Comparison of ENCODE assay signal across 17 mouse cellular contexts in genomic region chr3:88921411-88921810, GRCm38 (mm10). TPM values are rescaled to one million over a fixed set of nuclear protein-coding genes. Genes with fewer than 3 reads are reported as not detected.
A peak's percentile ranks its signal among the peaks of the same experiment; 100 is the strongest.
DNase-seq lines count a peak whose midpoint lies in the region; ATAC-seq and TF ChIP-seq lines count a peak whose summit lies in the region.
"Had no signal": no experiment of that assay in that cellular context is flagged by ENCODE, and none has a peak within 500 bp of the region (broad histone marks: within the 10 kb centered on the region; RNA-seq: fewer than 3 reads in every experiment).

No protein-coding gene starts in this region.

- WGBS in heart, embryonic 13.5 days: 61% methylated on average over 9 of the region's 9 CpGs
- 31% methylated on average over 9 of the region's 9 CpGs for WGBS in heart, postnatal 0 days

- TF ChIP-seq EP300 in heart, postnatal 0 days (IDR thresholded peaks at IDR 0.05; ENCODE audit: low read depth): peak; percentile 61; the same call in 1 of the 2 replicates

- peaks cover 65% of the 10 kb centered on the region for H3K36me3 ChIP-seq in heart, embryonic 13.5 days
- H3K36me3 ChIP-seq in heart, postnatal 0 days (replicated peaks; ENCODE audit: control insufficient read depth, insufficient read depth, low read length): peaks cover 36% of the 10 kb centered on the region

- 0 out of 2 replicates have a peak overlapping the region, but pooled peaks have one; percentile 14 for H3K27ac ChIP-seq in heart, embryonic 13.5 days (replicated peaks)
- peak overlapping the region; percentile 60 for H3K27ac ChIP-seq in heart, postnatal 0 days (ENCODE audit: low read depth)
- H3K27ac ChIP-seq: embryonic facial prominence, embryonic 10.5 days; forebrain, embryonic 13.5 days; hindbrain, embryonic 15.5 days had no signal

- H3K4me2 ChIP-seq in heart, embryonic 13.5 days: no peak overlapping the region
- no peak overlapping the region for H3K4me2 ChIP-seq in heart, postnatal 0 days (ENCODE audit: low read depth, low read length)
- H3K4me2 ChIP-seq: forebrain, embryonic 13.5 days; hindbrain, embryonic 15.5 days had no signal

- H3K9me3 ChIP-seq in heart, embryonic 13.5 days: 0 out of 2 replicates have a peak, but pooled peaks cover 9% of the 10 kb centered on the region
- peaks cover 7% of the 10 kb centered on the region; the same call in 1 of the 2 replicates for H3K9me3 ChIP-seq in heart, postnatal 0 days (replicated peaks; ENCODE audit: control insufficient read depth, low read length)
- H3K9me3 ChIP-seq: forebrain, embryonic 13.5 days; hindbrain, embryonic 15.5 days had no signal

- ATAC-seq in heart, embryonic 13.5 days (ENCODE audit: extremely low read depth, insufficient number of reproducible peaks, low FRiP score, low TSS enrichment): no peak
- ATAC-seq in heart, postnatal 0 days (ENCODE audit: insufficient read depth, low read depth): peak; percentile 67
- ATAC-seq in megakaryocyte-erythroid progenitor cell, adult 5-6 weeks (replicated peaks; ENCODE audit: low FRiP score, low TSS enrichment, poor library complexity, severe bottlenecking): no peak
- ATAC-seq: forebrain, embryonic 13.5 days; forebrain, postnatal 0 days; intestine, postnatal 0 days had no signal

- H3K4me1 ChIP-seq in heart, embryonic 13.5 days: peaks cover 32% of the 10 kb centered on the region
- peaks cover 19% of the 10 kb centered on the region for H3K4me1 ChIP-seq in heart, postnatal 0 days (ENCODE audit: control insufficient read depth, insufficient read depth)
- H3K4me1 ChIP-seq: embryonic facial prominence, embryonic 10.5 days; forebrain, embryonic 13.5 days; hindbrain, embryonic 15.5 days had no signal

- H3K27me3 ChIP-seq in heart, embryonic 13.5 days (replicated peaks): no peaks in the 10 kb centered on the region
- no peaks in the 10 kb centered on the region for H3K27me3 ChIP-seq in heart, postnatal 0 days (ENCODE audit: control insufficient read depth, insufficient read depth, low read length)
- H3K27me3 ChIP-seq: forebrain, embryonic 13.5 days; hindbrain, embryonic 15.5 days had no signal

- DNase-seq in heart, adult 18-20 months: no peak
- peak; percentile 77 for DNase-seq in heart, postnatal 0 days (ENCODE audit: low spot score)
- no peak for DNase-seq in heart, postnatal 25 days (ENCODE audit: low spot score)
- DNase-seq in NIH3T3 (ENCODE audit: low read depth) (peak; percentile 28), ZHBTc4 (ENCODE audit: low read depth, low spot score) (peak; percentile 43)
- DNase-seq: adrenal gland, postnatal 25 days; cerebellum, adult 2 months; cerebellum, postnatal 10 days; forebrain, postnatal 0 days; gastrocnemius, postnatal 14 days; kidney, adult 8-10 months had no signal

- TF ChIP-seq CTCF in heart, postnatal 0 days (IDR thresholded peaks at IDR 0.05; ENCODE audit: low read depth): no peak

- intact Hi-C loops in heart, postnatal 25 days (cut with DNase I): no loop called here

- H3K4me3 ChIP-seq in heart, embryonic 13.5 days: no peak overlapping the region
- no peak overlapping the region for H3K4me3 ChIP-seq in heart, postnatal 0 days (ENCODE audit: low read depth, low read length)
- H3K4me3 ChIP-seq: embryonic facial prominence, embryonic 10.5 days; forebrain, embryonic 13.5 days; hindbrain, embryonic 15.5 days had no signal

- H3K9ac ChIP-seq in heart, embryonic 13.5 days: no peak overlapping the region
- H3K9ac ChIP-seq in heart, postnatal 0 days (replicated peaks; ENCODE audit: low read depth, low read length): no peak overlapping the region
- H3K9ac ChIP-seq: forebrain, embryonic 13.5 days; forebrain, postnatal 0 days; hindbrain, embryonic 15.5 days had no signal

RNA-seq across cellular contexts. Expression of gene Msto1, which starts 7.6 kb away (rescaled TPM):
- polyA plus RNA-seq in heart, embryonic 13.5 days (2015; fragmentation: Nextera tagmentation; extraction: Ambion mirVana): 48.6 and 52.3 TPM in 2 replicates
- total RNA-seq in heart, adult 18-20 months (2021): 10 to 100 TPM; 12.9 to 13.4 TPM
- 49.2 and 51.9 TPM in 2 replicates for total RNA-seq in heart, postnatal 0 days (2014; rRNA removed; ENCODE audit: low replicate concordance)
- polyA plus RNA-seq in heart, postnatal 0 days (2015; fragmentation: Nextera tagmentation; extraction: Ambion mirVana): 35.2 and 36.6 TPM in 2 replicates
- 10 to 100 TPM; 14.3 to 14.7 TPM for total RNA-seq in heart, postnatal 25 days (2021)
- 23.7 and 36.2 TPM in 2 replicates for total RNA-seq in megakaryocyte-erythroid progenitor cell, adult 5-6 weeks (2014; fragmentation: Nextera tagmentation)
- total RNA-seq in megakaryocyte-erythroid progenitor cell, adult 5-6 weeks (2017): 30.0 and 33.5 TPM in 2 replicates

RNA-seq across cellular contexts. Expression of gene Ash1l, which starts 29.0 kb away (rescaled TPM):
- 12.4 and 12.8 TPM in 2 replicates for polyA plus RNA-seq in heart, embryonic 13.5 days (2015; fragmentation: Nextera tagmentation; extraction: Ambion mirVana)
- total RNA-seq in heart, adult 18-20 months (2021): 10 to 100 TPM; 37.3 to 40.2 TPM
- total RNA-seq in heart, postnatal 0 days (2014; rRNA removed; ENCODE audit: low replicate concordance): 17.1 and 17.6 TPM in 2 replicates
- polyA plus RNA-seq in heart, postnatal 0 days (2015; fragmentation: Nextera tagmentation; extraction: Ambion mirVana): 9.7 and 10.1 TPM in 2 replicates
- total RNA-seq in heart, postnatal 25 days (2021): 10 to 100 TPM; 32.0 to 37.0 TPM
- 41.9 and 49.7 TPM in 2 replicates for total RNA-seq in megakaryocyte-erythroid progenitor cell, adult 5-6 weeks (2014; fragmentation: Nextera tagmentation)
- total RNA-seq in megakaryocyte-erythroid progenitor cell, adult 5-6 weeks (2017): 22.7 and 25.0 TPM in 2 replicates

RNA-seq across cellular contexts. Expression of gene Dap3, which starts 29.6 kb away (rescaled TPM):
- polyA plus RNA-seq in heart, embryonic 13.5 days (2015; fragmentation: Nextera tagmentation; extraction: Ambion mirVana): 125 and 132 TPM in 2 replicates
- 100 to 1,000 TPM; 146 to 156 TPM for total RNA-seq in heart, adult 18-20 months (2021)
- 79.5 and 98.6 TPM in 2 replicates for total RNA-seq in heart, postnatal 0 days (2014; rRNA removed; ENCODE audit: low replicate concordance)
- polyA plus RNA-seq in heart, postnatal 0 days (2015; fragmentation: Nextera tagmentation; extraction: Ambion mirVana): 152 and 155 TPM in 2 replicates
- total RNA-seq in heart, postnatal 25 days (2021): 100 to 1,000 TPM; 138 to 145 TPM
- total RNA-seq in megakaryocyte-erythroid progenitor cell, adult 5-6 weeks (2014; fragmentation: Nextera tagmentation): 226 and 303 TPM in 2 replicates
- 98.3 and 153 TPM in 2 replicates for total RNA-seq in megakaryocyte-erythroid progenitor cell, adult 5-6 weeks (2017)

Comparison
In these comparisons a context has a peak if more than half of its experiments do, and no peak if none do; other contexts are left out.
1. DNase-seq: peak in heart, postnatal 0 days (single experiment), NIH3T3 (single experiment) and ZHBTc4 (single experiment); none in heart, adult 18-20 months (0 of 2) and heart, postnatal 25 days (single experiment).